Mouse (Mus musculus) left cerebral cortex, adult 8-10 months (tissue): ENCODE measurements around the gene Fancd2os. TPM values are rescaled to one million over a fixed set of nuclear protein-coding genes. Genes with fewer than 3 reads are reported as not detected.

Experiments
- DNase-seq, 2 experiments: peaks; one replicate each; pipeline ENCODE4 v3.0.0; 2022; ENCODE audit warnings: low spot score in 2 of 2
- total RNA-seq, 4 experiments: library from RNA; stranded (reverse); gene quantifications; 2 replicates each; pipeline ENCODE4 v1.2.4; 2022

Gene Fancd2os
- total RNA-seq, result under 1 TPM in 1 of 4 experiments, not detected in 3; 0.36 TPM

DNA sequence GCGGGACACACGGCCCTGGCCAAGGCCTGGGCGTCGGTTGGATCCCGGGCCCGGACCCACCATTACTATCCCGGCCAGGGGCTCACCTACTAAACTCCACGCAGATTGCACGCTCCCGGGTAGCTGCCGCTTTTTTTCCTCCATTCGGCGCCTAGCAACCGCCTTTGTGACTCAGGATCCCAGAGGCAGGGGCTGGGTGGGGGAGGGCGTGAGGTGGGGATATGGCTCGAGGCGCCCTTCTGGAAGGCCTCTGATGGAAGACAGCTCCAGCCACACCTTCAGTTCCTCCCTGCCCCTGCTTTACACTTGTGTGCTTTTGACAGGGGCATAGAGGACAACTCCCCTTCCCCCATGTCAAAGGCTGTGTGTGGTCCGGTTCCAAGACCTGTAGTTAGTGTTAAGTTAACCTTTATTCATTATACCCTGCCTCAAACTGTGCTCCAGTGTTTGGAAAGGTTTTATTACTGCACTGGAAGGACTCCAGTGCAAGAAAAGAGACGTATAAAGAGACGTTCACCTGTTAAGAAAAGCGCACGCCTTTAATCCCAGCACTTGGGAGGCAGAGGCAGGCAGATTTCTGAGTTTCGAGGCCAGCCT, at the start of gene Fancd2os:
Gene Fancd2os (minus strand): TSS at position 173 of the 597 bp plus-strand sequence.
- no peak for DNase-seq

DNA sequence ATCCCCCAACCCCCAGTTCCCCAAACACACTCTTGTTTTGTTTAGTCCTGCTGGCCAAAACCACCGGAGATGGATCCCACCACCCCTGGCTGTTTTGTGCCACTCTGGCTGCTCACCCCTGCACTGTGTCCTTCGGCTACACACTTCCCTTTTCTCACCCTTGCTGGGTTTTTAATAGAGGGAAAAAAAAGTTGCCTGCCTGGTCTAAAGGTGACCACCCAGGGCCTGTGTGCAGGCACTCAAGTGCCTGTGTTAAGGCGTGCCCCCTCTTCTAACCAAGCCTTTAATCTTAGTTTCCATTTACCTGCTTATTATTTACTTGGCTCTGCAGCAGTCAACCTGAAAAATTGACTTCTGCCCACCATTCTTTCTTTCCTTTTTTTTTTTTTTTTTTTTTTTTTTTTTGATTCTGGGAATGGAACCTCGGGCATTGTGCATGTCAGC, 49.7 kb upstream of the Fancd2os start:
- no peak for DNase-seq

DNA sequence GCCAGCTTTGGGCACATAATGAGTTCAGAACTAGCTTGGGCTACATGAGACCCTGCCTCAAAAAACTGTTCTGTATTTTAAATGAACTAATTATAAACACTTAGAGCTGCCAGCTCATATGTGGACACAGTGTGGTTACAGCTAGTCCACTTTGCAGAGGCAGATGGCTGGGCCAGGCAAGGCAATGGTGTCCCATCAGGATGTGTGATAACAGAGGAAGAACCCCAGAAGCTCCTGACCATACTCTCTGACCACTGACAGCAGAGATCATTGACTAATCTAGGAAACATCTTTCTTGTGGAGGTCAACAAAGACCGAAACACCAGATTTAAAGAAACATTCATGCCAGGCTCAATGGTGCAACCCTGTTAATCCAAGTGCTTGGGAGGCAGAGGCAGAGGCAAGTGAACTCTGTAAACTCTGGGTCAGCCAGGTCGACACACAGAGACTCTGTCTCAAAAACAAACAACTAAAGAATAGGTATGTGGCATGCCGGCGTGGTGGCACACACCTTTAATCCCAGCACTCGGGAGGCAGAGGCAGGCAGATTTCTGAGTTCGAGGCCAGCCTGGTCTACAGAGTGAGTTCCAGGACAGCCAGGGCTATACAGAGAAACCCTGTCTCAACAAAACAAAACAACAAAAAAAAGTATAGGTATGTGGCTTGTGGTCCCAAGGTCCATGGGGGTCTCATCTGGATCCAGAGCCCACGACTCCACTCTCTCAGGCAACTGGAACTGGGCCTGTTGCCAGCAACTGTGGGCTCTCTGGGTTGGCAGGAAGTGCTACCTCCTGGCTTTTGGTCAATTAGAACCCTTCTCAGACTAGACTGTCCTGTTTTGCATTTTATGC, 49.1 kb upstream of the Fancd2os start:
- no peak for DNase-seq

DNA sequence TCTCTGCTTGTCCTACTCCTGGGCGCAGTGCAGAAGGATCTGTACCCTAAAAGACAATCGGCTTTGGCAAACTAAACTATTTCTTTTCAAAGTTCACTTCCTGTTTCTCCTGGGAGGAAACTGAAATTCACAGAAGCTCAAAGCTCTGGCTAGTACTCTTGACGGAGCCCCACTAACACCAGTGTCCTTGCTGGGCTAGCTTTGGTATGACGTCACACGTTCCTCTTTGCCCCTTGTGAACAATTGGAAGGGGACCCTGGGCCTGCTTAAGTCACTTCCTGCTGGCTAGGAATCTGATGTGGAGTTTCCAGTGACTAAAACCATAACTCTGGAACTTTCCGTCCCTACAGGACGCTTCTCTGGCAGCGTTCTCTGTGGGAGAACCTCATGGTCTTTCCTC, 44.3 kb upstream of the Fancd2os start:
- peak in 1 of 2 experiments; percentile 33 for DNase-seq

DNA sequence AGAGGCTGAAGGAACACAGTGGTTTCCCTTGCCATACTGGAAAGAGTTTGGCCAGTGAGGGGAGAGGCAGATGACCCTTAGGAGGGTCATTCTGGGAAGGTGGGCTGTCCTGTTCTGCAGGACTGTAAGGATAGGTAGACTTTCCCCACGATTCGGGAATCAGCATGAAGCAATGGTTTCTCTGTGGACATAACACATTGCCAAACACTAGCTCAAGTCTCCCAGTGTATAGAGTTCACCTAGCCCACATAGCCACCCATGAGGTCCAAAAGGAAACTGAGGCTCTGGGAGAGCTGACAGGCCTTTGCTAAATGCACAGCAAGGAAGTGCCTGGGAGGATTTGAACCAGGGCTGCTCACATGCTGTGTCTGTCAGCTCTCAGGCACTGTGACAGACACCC, 43.5 kb upstream of the Fancd2os start:
- DNase-seq, result no peak

DNA sequence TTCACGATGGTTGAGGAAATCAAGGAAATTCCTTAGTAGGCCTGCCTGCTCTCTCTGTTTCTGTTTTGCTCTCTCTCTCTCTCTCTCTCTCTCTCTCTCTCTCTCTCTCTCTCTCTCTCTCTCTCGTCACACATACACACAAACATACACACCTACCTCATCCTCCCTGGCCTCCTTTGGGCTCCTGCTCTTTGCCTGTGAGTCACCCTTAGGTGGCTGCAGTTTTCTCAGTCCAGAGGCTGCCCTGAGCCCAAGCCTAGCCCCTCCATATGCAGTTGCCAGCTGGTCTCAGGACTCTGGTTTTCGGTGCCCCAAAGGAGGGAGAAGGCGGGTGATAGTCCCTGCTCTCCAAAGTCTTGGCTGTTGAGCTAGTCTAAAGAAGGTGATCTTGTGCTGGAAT, 42.5 kb upstream of the Fancd2os start:
- no peak for DNase-seq

DNA sequence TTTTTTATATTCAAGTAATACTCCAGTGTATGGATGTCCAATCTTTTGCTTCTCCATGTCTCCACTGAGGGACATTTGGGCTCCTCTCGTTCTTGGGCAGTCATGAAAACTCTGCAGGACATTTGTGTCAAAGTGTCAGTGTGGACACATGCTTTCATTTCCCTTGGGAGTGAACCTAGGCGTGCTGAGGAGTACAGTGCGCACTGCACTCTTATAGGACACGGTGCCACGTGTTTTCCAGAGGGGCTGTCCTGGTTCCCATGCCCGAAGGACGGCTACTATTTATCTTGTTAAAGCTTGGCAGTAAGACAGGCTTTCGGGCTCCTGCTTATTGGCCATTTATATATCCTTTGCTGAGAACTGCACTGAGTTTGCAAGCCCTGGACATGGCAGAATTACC, 42.1 kb upstream of the Fancd2os start:
- no peak for DNase-seq

DNA sequence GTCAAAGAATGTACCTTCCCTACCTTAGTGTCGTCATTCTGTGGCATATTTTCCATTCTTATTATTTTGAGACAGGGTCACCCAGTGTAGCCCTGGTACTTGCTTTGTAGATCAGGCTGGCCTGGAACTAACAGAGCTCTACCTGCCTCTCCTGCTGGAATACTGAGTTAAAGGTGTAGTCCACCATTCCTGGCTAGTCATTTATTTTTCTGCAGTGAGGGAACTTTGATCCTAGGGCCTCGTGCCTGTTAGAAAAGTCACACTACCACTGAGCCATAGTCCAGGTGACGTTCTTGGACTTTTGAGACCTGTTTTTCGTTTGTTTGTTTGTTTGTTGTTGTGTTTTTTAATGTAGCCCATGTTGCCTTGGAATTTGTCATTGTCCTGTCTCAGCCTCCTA, 38.7 kb upstream of the Fancd2os start:
- no peak for DNase-seq

DNA sequence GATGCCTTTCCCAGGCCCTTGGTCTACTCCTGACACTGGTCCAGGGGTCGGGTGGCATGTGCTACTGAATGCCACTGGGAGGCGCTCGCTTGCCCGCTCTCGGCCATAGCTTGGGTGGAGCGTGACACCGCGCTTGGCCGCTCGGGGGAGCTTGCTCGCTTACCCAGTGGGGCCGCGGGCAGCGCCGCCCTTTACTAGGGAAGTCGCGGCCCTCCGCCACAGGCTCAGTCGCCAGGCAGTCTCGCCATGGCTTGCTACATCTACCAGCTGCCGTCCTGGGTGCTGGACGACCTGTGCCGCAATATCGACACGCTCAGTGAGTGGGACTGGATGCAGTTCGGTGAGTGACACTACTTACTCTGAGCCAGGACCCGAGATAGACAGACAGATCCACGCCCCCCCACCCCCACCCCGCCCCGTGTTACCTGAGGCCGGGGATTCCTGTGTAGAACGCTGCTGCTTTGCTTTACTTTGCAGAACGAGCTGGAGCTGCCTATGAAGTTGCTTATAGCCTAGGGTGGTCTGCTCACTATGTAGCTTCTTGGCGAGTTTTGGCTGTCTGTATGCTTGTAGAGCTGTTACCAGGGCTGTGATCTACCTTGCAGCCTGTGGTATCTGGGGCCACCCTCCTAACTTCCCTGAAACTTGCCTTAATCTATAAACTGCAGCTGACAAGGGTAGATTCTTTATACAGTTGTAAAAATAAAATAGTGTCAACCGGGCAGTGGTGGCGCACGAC, 38.0 kb upstream of the Fancd2os start, which contains the start of gene Irak2:
Gene Irak2 (plus strand): TSS at position 166 of the 739 bp plus-strand sequence.
- peak; percentile 88 to 90 for DNase-seq

DNA sequence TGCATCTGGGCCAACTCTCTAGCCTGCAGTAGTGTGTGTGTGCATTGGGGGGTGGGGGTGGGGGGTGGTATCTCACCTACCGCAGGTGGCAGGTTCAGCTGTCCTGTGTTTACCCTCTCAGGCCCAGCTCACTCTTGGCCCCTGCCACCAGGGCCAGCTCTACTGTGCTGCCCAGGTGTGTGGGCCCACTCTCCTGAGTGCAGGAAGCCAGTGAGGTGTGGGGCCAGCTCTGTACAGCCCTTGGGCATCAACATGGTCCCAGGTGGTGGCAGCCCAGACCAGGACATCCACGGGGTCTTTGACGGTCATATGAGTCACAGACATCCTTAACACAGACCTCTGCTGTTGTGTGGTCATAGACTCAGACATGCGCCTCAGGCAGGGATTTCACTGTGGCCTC, 32.3 kb upstream of the Fancd2os start:
- DNase-seq, result no peak

DNA sequence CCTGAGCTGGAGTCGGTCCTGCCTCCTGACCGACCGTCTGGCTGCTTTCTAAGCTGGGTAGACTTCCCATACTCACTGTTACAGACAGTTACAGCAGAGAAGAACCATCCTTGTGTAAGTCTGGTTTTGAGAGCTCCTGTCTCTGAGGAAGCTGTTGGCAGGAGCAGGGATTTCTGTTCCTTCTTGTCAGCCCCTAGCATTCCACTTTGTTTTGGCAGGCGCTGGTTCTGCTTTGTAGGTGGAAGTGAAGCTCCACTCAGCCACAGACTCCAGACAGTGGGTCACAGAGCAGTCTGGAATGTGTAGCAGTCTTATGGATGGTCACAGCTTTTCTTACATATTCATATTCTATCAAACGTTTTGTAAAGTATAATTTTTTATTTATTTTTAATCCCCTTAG, 29.8 kb upstream of the Fancd2os start:
- DNase-seq, result no peak

DNA sequence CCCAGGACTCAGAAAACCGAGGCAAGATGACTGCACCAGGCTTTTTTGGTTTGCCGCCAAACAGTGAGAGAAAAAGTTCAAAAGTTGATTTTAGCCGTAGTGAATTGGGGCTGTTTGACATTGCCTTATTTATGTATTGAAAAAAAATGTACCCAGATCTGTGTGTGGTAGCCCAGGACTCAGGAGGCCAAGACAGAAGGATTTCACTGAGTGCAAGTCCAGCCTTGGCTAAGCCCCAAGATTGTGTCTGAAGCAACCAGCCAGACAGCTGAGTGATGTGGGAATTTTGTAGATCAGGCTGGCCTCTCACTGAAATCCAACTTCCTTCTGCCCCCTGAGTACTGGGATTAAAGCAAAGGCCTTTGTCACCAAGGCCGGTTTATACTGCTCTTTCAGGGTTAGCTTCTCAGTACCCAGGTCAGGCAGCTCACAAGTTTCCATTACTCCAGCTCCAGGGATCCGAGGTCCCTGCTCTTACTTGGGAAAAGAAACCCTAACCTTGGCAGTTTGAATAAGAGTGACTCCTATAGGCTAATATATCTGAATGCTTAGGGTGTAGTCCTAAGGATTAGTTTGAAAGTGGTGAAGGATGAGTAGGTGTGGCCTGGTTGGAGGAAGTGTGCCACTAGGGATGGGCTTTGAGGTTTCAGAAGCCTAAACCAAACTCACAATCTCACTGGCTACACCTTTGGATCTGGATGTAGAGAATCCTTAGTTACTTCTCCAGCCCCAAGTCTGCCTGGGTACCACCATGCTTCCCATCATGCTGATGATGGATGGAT, 24.7 kb upstream of the Fancd2os start:
- no peak for DNase-seq

DNA sequence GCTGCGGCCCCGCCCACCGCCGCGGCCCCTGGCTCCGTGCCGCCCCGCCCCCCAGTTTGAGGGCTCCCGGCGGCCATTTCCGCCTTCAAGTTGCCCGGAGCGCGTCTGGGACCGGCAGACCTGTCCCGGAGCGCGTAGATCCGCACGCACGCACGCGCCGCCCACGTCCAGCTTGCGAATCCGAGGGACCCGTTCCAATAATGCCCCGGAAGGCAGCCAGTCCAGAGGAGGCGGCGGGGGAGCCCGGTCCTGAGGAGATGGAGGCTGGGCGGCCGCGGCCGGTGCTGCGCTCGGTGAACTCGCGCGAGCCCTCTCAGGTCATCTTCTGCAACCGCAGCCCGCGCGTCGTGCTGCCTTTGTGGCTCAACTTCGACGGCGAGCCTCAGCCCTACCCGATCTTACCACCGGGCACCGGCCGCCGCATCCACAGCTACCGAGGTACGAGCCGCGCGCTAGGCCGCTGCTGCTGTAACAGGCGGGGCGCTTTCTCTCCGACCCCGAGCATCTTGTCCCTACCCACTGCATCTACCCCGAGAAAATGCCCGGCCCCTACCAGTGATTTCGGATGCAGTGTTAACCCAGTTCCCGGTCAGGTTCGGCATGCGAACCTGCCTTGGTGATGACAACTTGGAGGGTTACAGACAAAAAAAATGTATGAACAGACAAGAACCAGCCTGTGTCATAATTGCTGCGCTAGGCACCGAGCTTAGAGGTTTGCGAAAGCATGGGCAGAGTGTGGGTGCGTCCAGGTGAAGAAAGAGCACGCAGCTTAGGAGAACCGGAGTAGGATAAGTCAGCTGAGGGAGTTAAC, 23.6 kb upstream of the Fancd2os start, which contains the start of gene Vhl:
Gene Vhl (plus strand): TSS at position 19 of the 811 bp plus-strand sequence.
- DNase-seq, result peak; percentile 72 to 86

DNA sequence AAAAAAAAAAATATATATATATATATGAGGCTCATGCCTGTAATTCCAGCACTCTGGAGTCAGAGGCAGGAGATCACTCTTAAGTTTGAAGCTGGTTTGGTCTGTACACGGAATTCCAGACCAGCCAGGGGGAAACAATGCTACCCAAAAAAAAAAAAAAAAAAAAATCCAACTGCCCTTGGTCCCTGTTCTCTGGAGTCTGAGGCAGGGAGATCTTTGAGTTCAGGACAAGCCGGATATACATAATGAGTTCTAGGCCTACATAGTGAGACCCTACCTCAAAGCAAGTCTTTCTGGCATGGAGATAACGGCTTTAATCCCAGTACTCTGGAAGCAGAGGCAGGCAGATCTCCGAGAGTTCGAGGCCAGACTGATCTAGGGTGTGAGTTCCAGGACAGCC, 22.9 kb upstream of the Fancd2os start:
- DNase-seq, result no peak

DNA sequence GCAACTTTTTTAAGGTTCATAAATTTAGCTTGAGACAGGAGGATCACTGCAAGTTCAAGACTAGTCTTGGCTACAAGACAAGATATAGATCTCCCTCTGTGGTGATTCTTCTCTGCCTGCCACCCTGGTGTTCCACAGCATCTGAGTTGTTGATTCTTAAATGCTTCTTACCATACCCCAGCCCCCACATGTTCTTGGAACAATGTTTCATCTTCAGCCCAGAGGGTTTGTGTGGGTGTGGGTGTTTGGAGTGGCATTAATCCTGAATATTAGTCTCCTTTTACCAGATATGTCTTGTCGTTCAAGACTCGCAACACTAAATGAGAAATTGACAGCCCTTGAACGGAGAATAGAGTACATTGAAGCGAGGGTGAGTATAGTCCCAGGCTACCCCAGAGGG, 15.0 kb upstream of the Fancd2os start:
- DNase-seq, result no peak

DNA sequence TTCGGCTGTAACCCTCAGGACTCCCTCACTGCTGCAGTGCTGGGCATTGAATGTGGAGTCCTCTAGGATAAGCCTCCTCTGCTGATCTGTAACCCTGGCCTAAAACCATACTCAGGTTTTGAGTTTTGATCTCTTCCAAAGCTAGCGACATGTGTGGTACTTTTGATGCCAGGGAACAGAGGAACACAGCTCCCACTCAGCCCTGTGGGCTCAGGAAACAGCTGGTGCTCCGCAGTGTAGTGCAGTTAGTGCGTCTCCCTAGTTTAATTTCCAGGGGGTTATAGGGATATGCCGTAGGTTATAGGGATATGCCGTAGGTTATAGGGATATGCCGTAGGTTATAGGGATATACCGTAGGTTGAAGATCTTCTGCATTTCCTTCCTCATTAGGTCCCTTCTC, 14.5 kb upstream of the Fancd2os start:
- no peak for DNase-seq

DNA sequence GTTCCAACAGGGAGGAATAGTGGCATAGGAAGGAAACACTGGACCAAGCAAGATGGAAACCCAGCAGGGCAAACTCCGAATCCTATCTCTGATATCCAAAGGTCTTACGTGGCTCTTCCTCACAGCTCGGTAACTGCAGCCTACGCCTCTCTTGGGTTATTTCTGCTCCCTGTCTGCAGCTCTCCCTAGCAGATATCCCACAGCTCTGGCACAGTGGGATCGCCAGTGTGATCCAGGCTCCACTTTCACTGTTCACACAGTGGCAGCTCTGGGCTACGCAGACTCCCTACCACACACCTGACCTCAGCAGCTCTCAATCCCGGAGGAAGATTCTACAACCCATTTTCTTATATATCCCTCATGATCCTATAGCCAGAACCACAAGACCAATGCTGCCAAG, 13.6 kb upstream of the Fancd2os start:
- DNase-seq, result peak in 1 of 2 experiments; percentile 51

DNA sequence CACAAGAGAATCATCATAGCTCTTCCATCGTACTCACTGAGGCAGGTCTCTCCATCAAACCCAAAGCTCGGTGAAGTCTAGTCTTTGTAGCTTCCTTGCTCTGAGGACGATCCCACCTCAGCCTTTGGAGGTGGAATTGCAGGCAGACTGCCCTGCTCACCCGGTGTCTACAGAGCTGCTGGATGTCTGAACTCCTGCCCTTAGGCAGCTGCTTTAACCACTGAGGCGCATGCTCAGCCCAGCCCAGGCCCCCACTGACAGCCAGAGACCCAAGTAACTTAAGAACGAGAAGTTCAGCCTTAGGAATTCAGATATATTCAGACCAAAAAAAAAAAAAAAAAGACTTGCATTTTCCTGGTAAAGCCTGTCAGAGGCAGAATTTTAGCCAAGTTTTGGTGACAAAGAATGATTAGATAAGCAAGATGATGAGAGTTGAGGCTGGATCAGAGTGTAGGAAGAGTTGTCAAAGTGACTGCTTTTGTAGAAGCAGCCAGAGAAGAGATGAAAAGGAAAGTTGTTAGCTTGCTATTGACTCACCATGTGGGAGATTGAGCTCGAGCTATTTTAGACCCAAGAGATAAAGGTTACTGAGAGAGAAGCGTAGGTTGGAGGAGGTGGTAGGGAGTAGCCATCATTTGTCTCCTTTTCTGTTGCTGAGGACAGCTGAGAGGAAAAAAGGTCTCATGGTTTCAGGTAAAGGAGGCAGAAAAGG, 11.9 kb upstream of the Fancd2os start:
- peak in 1 of 2 experiments; percentile 66 for DNase-seq

DNA sequence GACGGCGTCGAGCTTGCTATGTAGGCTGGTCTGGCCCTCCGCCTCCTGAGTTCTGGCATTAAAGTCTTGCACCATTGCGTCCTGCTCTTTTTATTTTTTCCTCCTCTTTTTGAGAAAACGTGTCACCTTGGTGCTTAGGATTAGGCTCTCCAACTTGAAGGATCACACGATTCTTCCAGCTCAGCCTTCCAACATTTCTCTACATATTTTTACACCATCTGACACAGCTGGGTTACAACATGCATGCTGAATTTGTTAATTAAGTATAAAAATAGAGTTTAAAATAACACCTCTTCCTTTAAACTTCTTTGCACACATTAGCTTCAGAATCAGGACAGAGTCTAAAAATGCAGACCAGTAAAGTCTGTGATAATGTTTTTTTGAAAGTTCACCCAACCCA, 8.8 kb upstream of the Fancd2os start:
- DNase-seq, result no peak

DNA sequence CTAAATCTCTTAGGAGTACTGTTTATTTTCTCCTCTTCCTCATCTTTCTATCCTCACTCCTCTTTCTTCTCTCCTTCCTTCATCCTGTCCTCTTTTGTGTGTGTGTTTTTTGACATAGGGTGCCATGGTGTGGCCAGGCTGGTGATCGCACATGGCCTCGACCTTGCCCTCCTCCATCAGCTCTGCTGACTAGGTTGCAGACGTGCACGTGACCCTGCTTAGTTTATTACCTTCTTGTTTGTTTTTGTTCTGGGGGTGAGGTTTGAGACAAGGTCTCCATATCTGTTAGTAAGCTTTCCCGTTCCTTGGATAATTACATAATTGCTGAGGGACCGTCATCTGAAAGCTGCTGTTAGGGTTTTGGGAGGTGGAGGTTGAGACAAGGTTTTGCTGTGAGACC, 8.4 kb upstream of the Fancd2os start:
- no peak for DNase-seq
